Mouse (Mus musculus): ENCODE data around the gene Lrch3.
"Not testable (repeated sequence)": the region's sequence is repeated elsewhere in the genome, so short reads cannot be mapped to it uniquely, and the experiment has no call there.

The Lrch3 gene

GRCm38 (mm10) chr16:32913937-32914881, at the start of gene Lrch3:
Gene Lrch3 (plus strand): TSS chr16:32914100.
- peak; percentile 94 to 96 for DNase-seq

- no peak for DNase-seq
These were observed 48.5 kb upstream of the Lrch3 start for GRCm38 (mm10) chr16:32865401-32865800.

GRCm38 (mm10) chr16:32866713-32867112, 47.2 kb upstream of the Lrch3 start:
- DNase-seq: no peak

GRCm38 (mm10) chr16:32867919-32868552, 45.9 kb upstream of the Lrch3 start:
- peak; percentile 93 to 95 for DNase-seq

- no peak for DNase-seq
These were observed 43.7 kb upstream of the Lrch3 start for GRCm38 (mm10) chr16:32870231-32870630.

- no peak for DNase-seq
These were observed 40.5 kb upstream of the Lrch3 start for GRCm38 (mm10) chr16:32873366-32873765.

GRCm38 (mm10) chr16:32875281-32875680, 38.6 kb upstream of the Lrch3 start:
- DNase-seq: not testable (repeated sequence)

GRCm38 (mm10) chr16:32875847-32876246, 38.1 kb upstream of the Lrch3 start:
- DNase-seq: no peak

- no peak for DNase-seq
These were observed 37.1 kb upstream of the Lrch3 start for GRCm38 (mm10) chr16:32876831-32877230.

- peak; percentile 96 for DNase-seq
These were observed 36.4 kb upstream of the Lrch3 start, which contains the start of the genes Fyttd1 and Rubcn for GRCm38 (mm10) chr16:32877343-32878156. Gene Fyttd1 (plus strand): TSS chr16:32877500. Gene Rubcn (minus strand): TSS chr16:32877766.

GRCm38 (mm10) chr16:32878157-32878598, 35.7 kb upstream of the Lrch3 start:
- DNase-seq: no peak

GRCm38 (mm10) chr16:32878972-32879926, 34.7 kb upstream of the Lrch3 start:
- DNase-seq: no peak

- DNase-seq: no peak
These were observed 32.4 kb upstream of the Lrch3 start for GRCm38 (mm10) chr16:32881538-32881937.

GRCm38 (mm10) chr16:32887996-32888395, 25.9 kb upstream of the Lrch3 start:
- no peak for DNase-seq

GRCm38 (mm10) chr16:32889881-32890280, 24.0 kb upstream of the Lrch3 start:
- DNase-seq: no peak

GRCm38 (mm10) chr16:32896126-32896525, 17.8 kb upstream of the Lrch3 start:
- DNase-seq: no peak

- no peak for DNase-seq
These were observed 12.4 kb upstream of the Lrch3 start for GRCm38 (mm10) chr16:32901360-32902050.

- DNase-seq: no peak
These were observed 11.9 kb upstream of the Lrch3 start for GRCm38 (mm10) chr16:32902051-32902428.

GRCm38 (mm10) chr16:32906186-32906585, 7.7 kb upstream of the Lrch3 start:
- DNase-seq: no peak

GRCm38 (mm10) chr16:32906727-32907126, 7.2 kb upstream of the Lrch3 start:
- peak in 1 of 2 experiments; percentile 12 for DNase-seq

GRCm38 (mm10) chr16:32913212-32913611, 688 bp upstream of the Lrch3 start:
- no peak for DNase-seq

All from lung, adult 18-20 months (tissue).